Mouse (Mus musculus): ENCODE measurements around the gene Pde11a. TPM values are rescaled to one million over a fixed set of nuclear protein-coding genes. Genes with fewer than 3 reads are reported as not detected.

Gene Pde11a
- polyA plus RNA-seq, 1 experiment from 2014 or later = 0.96 TPM

DNA sequence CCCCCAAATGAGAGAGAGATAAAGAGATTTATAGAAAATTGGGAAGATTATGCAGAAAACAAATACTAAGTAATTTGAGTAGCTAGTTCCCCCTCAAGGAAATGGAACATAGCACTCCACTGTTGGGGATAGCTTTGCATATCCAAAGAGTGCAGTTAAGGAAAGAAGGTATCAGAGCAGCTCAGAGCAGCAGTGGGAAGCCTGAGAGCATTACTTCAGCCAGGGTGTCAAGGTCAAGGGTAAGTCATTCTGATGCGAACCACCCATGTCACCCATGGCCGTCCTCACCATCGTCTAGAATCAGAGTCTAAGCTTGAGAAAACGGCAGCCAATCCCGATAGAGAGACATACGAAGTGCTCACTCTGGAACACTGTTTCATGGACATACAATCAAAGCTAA is 211.9 kb downstream of the Pde11a start:
- H3K27me3 ChIP-seq (replicated peaks) = no peaks in the 10 kb centered on the region
- no peak overlapping the region for H3K9ac ChIP-seq
- H3K4me3 ChIP-seq = no peak overlapping the region
- H3K4me1 ChIP-seq = 0 out of 2 replicates have a peak, but pooled peaks cover 6% of the 10 kb centered on the region
- 91% methylated on average over 6 of the region's 6 CpGs for WGBS
- H3K4me2 ChIP-seq = no peak overlapping the region
- H3K36me3 ChIP-seq (replicated peaks) = no peaks in the 10 kb centered on the region
- H3K9me3 ChIP-seq = no peaks in the 10 kb centered on the region
- no peak for ATAC-seq (replicated peaks)
- H3K27ac ChIP-seq = no peak overlapping the region

DNA sequence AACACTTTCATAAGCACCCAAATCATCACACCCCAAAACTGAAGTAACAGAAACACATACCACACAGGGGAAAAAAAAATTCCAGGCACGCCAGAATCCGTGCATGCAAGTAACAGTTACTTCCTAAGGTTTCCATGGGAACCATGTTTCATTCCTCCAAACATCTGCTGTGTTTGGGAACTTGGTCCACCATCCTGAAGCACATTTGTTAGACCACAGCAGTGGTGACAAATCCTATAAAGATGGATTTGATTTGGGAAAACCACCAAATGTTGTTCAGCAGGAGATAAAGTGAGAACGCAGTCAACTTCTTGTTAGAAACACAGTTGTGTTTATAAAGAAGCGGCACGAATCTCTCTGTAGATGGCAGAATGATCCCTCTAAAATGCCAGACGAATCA is 213.8 kb downstream of the Pde11a start:
- Histone ChIP-seq H3K9ac (no peak overlapping the region), H3K4me2 (no peak overlapping the region), H3K27ac (no peak overlapping the region), H3K27me3 (replicated peaks) (no peaks in the 10 kb centered on the region), H3K4me3 (no peak overlapping the region), H3K9me3 (no peaks in the 10 kb centered on the region), H3K4me1 (0 out of 2 replicates have a peak, but pooled peaks cover 6% of the 10 kb centered on the region), H3K36me3 (replicated peaks) (no peaks in the 10 kb centered on the region)
- WGBS = 72% methylated on average over 6 of the region's 6 CpGs
- ATAC-seq (replicated peaks) = no peak

DNA sequence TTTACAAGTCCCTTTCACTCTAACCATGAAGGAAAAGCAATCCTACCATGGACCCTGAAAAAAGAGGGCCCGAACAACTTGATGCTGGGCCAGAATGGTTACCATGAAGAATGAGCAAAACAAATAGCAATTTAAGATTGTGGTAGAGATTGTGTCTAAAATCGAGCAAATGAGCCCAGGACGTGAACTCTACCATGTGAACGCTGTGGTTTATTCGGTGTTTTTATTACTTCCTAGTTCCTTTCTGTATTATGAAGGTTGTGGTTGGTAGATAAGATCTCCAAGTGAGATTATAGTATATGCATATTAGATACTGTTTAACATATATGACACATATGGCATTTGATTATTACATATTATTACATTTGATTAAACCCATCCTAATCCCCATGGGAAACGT is 216.4 kb downstream of the Pde11a start:
- no peak for ATAC-seq (replicated peaks)
- 92% methylated on average over 6 of the region's 6 CpGs for WGBS

DNA sequence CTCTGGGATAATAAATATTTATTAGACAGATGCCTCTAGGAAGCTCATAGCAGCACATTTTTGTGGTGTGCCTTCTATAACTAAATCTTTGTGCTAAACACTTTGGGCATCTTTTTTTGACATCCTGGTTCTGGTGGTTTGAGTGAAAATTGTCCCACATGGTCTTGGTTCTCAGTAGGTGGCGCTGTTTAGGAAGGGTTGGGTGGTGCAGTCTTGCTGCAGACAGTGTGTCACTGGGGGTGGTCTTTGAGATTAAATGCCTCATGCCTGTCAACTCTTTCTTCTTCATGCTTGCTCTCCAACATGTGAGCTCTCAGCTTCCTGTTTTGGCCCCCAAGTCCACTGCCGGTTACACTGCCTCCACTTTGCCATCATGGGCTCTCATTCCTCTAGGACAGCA is 218.7 kb downstream of the Pde11a start:
- Histone ChIP-seq H3K9me3 (no peaks in the 10 kb centered on the region), H3K4me3 (no peak overlapping the region), H3K36me3 (replicated peaks) (no peaks in the 10 kb centered on the region), H3K4me1 (no peaks in the 10 kb centered on the region), H3K9ac (no peak overlapping the region), H3K27ac (no peak overlapping the region), H3K4me2 (no peak overlapping the region), H3K27me3 (replicated peaks) (no peaks in the 10 kb centered on the region)
- ATAC-seq (replicated peaks) = no peak
- WGBS = 61% methylated on average over 2 of the region's 2 CpGs

More for the DNA sequence above, 216.4 kb downstream of the Pde11a start:
- Histone ChIP-seq H3K36me3 (replicated peaks) (no peaks in the 10 kb centered on the region), H3K4me1 (no peaks in the 10 kb centered on the region), H3K9me3 (no peaks in the 10 kb centered on the region), H3K4me2 (no peak overlapping the region), H3K27me3 (replicated peaks) (no peaks in the 10 kb centered on the region), H3K9ac (no peak overlapping the region), H3K27ac (no peak overlapping the region), H3K4me3 (no peak overlapping the region)

DNA sequence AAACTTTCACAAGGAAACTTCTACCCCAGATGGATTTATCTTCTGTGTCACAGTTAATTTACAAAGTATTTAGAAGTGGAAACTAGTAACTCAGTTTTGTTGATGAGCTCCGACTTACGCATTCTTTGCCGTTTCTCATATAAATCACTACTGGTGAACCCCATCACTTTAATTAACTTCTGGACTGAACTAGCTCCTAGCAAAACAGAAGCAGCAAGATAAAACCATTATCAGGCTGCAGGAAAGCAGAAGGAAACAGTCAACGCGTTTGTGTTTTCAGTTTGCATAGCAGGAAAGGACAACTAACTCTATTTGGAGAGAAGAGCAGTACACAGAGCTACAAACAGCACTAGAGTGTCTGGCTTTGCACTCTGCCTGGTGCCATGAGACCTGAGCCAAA is 220.1 kb downstream of the Pde11a start:
- H3K36me3 ChIP-seq (replicated peaks) = no peaks in the 10 kb centered on the region
- ATAC-seq (replicated peaks) = no peak
- no peaks in the 10 kb centered on the region for H3K27me3 ChIP-seq (replicated peaks)
- H3K9ac ChIP-seq = no peak overlapping the region
- WGBS = 86% methylated on average over 5 of the region's 5 CpGs
- no peaks in the 10 kb centered on the region for H3K4me1 ChIP-seq
- no peaks in the 10 kb centered on the region for H3K9me3 ChIP-seq
- H3K4me3 ChIP-seq = no peak overlapping the region
- H3K4me2 ChIP-seq = no peak overlapping the region
- H3K27ac ChIP-seq = no peak overlapping the region

DNA sequence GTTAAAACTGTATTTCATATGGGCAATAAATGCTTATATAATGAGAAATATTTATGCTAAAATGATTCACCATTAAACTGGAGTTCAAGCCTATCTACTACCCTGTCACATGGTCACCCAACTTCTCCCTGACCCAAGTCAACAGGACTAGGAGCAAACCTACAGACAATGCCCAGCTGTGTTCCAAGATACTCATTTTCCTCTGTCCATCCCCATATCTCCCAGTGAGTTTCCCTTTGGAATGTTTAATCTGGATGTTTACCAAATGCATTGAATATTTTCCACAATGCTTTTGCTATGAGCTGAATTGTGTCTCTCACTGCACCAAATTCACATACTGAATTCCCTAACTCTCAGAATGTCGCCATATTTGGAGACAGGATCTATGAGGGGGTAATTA is 221.4 kb downstream of the Pde11a start:
- no peaks in the 10 kb centered on the region for H3K36me3 ChIP-seq (replicated peaks)
- no peak overlapping the region for H3K4me3 ChIP-seq
- no peaks in the 10 kb centered on the region for H3K4me1 ChIP-seq
- no peak overlapping the region for H3K4me2 ChIP-seq
- H3K9me3 ChIP-seq = no peaks in the 10 kb centered on the region
- no peak for ATAC-seq (replicated peaks)
- no peak overlapping the region for H3K9ac ChIP-seq
- H3K27ac ChIP-seq = no peak overlapping the region
- 79% methylated on average over 1 of the region's 1 CpGs for WGBS
- no peaks in the 10 kb centered on the region for H3K27me3 ChIP-seq (replicated peaks)

DNA sequence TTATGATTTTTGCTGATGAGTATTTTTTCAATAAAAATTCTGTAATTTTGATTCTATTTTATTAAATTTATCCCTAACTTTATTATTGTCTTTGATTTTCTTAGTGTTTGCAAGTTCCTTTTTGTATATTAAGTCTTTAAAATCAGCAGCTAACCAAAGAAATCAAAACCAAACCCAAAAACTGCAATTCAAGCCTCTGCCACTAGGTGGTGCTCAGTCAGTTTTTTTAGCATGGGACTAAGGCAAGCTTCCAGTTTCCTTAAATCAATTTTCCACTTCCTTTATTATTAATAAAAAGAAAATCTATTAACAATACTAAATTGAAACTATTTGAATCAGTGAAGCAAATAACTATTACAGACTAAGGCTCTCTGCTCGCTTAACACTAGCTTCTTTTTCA is 222.9 kb downstream of the Pde11a start:
- Histone ChIP-seq H3K27ac (no peak overlapping the region), H3K4me3 (no peak overlapping the region), H3K9ac (no peak overlapping the region), H3K27me3 (replicated peaks) (no peaks in the 10 kb centered on the region), H3K4me2 (no peak overlapping the region), H3K36me3 (replicated peaks) (no peaks in the 10 kb centered on the region), H3K9me3 (no peaks in the 10 kb centered on the region), H3K4me1 (no peaks in the 10 kb centered on the region)
- no peak for ATAC-seq (replicated peaks)
- WGBS = 23% methylated on average over 1 of the region's 1 CpGs

DNA sequence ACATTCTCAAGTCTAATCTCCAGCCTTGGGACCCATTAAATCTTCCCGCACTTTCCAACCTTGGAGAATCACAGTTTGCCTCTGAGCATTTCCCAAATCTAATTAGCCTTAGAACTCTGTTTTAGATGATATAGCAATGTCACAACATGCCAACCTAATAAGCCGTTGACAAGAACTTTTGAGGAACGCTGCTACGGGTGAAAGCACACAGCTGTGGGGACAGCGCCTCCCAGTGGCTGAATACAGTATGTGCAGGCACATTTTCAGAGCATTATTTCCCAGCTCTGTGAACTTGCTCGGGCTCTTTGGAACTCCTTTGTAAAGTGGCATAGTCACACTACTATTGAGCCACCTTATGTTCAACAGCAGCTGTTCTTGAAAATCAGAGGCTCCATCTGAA is 223.8 kb downstream of the Pde11a start:
- no peak overlapping the region for H3K27ac ChIP-seq
- H3K4me1 ChIP-seq = no peaks in the 10 kb centered on the region
- no peak overlapping the region for H3K4me3 ChIP-seq
- no peak for ATAC-seq (replicated peaks)
- no peaks in the 10 kb centered on the region for H3K36me3 ChIP-seq (replicated peaks)
- H3K9ac ChIP-seq = no peak overlapping the region
- H3K27me3 ChIP-seq (replicated peaks) = no peaks in the 10 kb centered on the region
- H3K9me3 ChIP-seq = no peaks in the 10 kb centered on the region
- 24% methylated on average over 6 of the region's 6 CpGs for WGBS
- no peak overlapping the region for H3K4me2 ChIP-seq

DNA sequence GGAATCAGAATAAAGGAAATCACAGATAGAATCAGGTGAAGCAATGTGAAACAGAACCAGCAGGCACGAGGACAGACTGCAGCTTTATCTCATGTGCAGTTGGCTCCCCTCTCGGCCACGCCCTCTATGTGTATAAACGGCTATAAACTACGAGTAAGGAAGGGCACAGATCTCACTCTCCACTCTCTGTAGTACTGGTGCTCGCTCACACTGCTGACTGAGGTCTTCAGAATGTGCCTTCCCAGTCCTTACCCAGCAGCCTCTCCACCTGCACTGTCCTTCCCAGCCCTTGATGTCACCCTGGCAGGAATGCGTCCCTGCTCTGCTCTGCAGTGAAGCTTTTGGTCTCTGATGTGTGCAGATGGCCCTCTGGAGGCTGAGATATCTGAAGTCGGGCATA is 228.9 kb downstream of the Pde11a start:
- H3K4me3 ChIP-seq = no peak overlapping the region
- H3K9me3 ChIP-seq = no peaks in the 10 kb centered on the region
- H3K27me3 ChIP-seq (replicated peaks) = no peaks in the 10 kb centered on the region
- no peaks in the 10 kb centered on the region for H3K36me3 ChIP-seq (replicated peaks)
- 60% methylated on average over 8 of the region's 8 CpGs for WGBS
- H3K9ac ChIP-seq = no peak overlapping the region
- H3K27ac ChIP-seq = no peak overlapping the region
- no peak overlapping the region for H3K4me2 ChIP-seq
- ATAC-seq (replicated peaks) = no peak
- no peaks in the 10 kb centered on the region for H3K4me1 ChIP-seq

DNA sequence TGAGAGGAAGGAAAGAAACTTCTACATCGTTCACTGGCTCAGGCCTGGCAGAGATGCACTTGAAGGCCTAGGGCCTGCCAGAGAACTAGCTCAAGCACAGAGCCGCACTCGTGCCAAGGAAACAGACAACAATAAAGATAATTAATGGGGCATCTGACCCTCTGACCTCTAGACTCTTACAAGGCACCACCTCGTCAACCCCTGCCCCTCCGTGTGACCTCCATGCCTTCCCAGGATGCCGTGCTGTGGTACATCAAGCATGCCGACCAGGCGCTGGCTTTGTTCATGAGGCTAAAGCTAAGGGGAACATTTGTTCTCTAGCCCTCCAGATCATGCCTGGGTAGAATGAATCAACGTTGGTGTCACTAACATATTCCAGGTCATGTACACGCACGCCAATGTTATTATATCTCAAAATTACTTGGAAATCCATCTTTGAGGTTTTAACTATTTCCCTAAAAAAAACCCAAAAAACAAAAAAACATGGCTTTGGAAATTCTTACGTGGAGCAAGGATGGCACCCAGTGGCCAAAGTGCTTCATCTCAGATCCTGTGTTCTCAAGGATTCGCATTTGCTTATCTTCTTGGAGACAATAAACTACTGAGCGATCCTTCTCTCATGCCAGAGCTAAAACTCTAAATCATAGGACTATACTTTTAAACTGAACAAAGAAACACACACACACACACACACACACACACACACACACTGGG is 236.5 kb downstream of the Pde11a start:
- H3K27me3 ChIP-seq (replicated peaks) = no peaks in the 10 kb centered on the region
- WGBS = 48% methylated on average over 14 of the region's 14 CpGs
- no peak for ATAC-seq (replicated peaks)
- H3K4me3 ChIP-seq = no peak overlapping the region
- no peak overlapping the region for H3K27ac ChIP-seq
- no peak overlapping the region for H3K9ac ChIP-seq
- H3K36me3 ChIP-seq (replicated peaks) = no peaks in the 10 kb centered on the region
- H3K4me1 ChIP-seq = peaks cover 7% of the 10 kb centered on the region; the same call in 1 of the 2 replicates
- no peaks in the 10 kb centered on the region for H3K9me3 ChIP-seq
- no peak overlapping the region for H3K4me2 ChIP-seq

DNA sequence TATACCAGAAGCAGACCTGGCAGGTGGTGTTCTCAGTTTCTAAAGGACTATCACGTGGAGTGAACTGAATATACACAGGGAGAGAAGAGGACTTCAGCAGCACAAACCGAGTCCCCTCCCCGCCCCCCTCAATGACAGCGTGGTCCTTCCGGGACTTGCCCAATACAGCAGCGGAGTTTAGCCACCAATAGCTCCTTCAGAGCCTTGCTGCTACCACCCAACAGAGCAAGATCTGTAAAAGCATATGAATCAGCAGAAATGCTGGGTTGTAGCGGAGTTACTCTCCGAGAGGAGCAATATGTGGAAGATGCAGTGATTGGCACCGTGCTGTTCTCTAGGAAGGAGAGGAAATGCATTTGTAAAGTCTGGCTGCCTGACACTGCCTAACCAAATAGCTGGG is 238.0 kb downstream of the Pde11a start:
- ATAC-seq (replicated peaks) = no peak
- H3K4me2 ChIP-seq = no peak overlapping the region
- peaks cover 7% of the 10 kb centered on the region; the same call in 1 of the 2 replicates for H3K4me1 ChIP-seq
- H3K9ac ChIP-seq = no peak overlapping the region
- H3K27ac ChIP-seq = no peak overlapping the region
- no peaks in the 10 kb centered on the region for H3K36me3 ChIP-seq (replicated peaks)
- H3K27me3 ChIP-seq (replicated peaks) = no peaks in the 10 kb centered on the region
- H3K4me3 ChIP-seq = no peak overlapping the region
- WGBS = 74% methylated on average over 9 of the region's 9 CpGs
- H3K9me3 ChIP-seq = no peaks in the 10 kb centered on the region

DNA sequence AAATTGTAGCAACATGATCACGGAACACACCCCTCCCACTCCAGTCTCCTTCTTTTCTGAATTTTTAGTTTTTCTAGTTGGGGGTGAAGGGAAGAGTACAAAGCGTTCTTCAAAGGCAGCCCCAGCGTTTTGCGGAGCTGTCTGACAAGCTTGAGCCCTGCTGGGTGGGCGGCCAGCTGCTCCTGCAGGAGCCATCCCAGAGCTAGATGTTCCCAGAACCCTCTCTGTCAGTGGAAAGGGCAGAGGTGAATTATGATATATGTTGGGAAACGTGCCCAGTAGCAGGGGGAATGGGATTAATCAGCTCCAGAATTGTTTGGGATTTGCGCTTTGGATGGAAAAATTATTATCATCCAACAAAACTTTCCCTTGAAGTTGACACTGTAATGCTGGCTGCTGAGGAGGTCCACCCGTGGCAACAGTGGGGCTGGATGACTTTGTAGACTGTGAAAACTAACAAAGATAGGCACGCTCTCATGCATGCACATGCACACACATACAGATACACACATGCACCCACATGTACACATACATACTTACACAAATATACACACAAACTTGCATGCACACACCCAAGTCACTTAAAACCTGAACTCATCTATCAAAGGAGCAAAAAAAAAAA is 238.7 kb downstream of the Pde11a start:
- Histone ChIP-seq H3K4me1 (peaks cover 7% of the 10 kb centered on the region; the same call in 1 of the 2 replicates), H3K4me3 (no peak overlapping the region), H3K36me3 (replicated peaks) (no peaks in the 10 kb centered on the region), H3K27ac (no peak overlapping the region), H3K9ac (no peak overlapping the region), H3K27me3 (replicated peaks) (no peaks in the 10 kb centered on the region), H3K4me2 (no peak overlapping the region), H3K9me3 (no peaks in the 10 kb centered on the region)
- ATAC-seq (replicated peaks) = no peak
- 70% methylated on average over 9 of the region's 9 CpGs for WGBS

DNA sequence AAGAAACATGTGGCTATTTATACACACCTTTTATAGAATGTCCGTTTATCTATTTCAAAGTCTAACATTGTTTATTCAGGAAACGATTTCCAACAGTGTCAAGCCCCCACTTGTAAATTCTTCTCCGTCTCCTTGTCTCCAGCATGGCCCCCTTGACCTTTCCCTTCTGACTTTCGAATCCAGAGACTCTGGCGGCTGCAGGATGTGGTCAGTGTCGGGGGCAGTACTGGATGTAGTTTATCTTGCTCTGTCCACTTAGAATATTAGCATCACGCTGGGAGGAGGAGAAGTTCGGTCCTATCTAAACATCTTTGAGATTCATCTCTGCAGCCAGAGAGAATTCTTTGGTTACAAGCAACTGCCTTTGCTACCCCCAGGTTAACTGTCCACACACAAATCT is 240.2 kb downstream of the Pde11a start:
- no peak overlapping the region for H3K9ac ChIP-seq
- no peaks in the 10 kb centered on the region for H3K27me3 ChIP-seq (replicated peaks)
- H3K9me3 ChIP-seq = no peaks in the 10 kb centered on the region
- H3K27ac ChIP-seq = no peak overlapping the region
- no peak overlapping the region for H3K4me2 ChIP-seq
- H3K4me3 ChIP-seq = no peak overlapping the region
- 56% methylated on average over 8 of the region's 8 CpGs for WGBS
- ATAC-seq (replicated peaks) = no peak
- H3K4me1 ChIP-seq = peaks cover 7% of the 10 kb centered on the region; the same call in 1 of the 2 replicates
- no peaks in the 10 kb centered on the region for H3K36me3 ChIP-seq (replicated peaks)

All from midbrain, embryonic 15.5 days (tissue).